Mouse (Mus musculus) neural tube, embryonic 14.5 days (tissue): Measurements from ENCODE around the gene Poldip3. TPM values are rescaled to one million over a fixed set of nuclear protein-coding genes. Genes with fewer than 3 reads are reported as not detected.

Experiments
- ATAC-seq: fragments of 200-750 bp; cut with Nextera tagmentation; 2 replicates; pipeline ENCODE4 v1.8.0; 2017; ENCODE audit warnings: low read depth, mild to moderate bottlenecking, moderate TSS enrichment, moderate library complexity
- H3K27ac ChIP-seq: fragments of 300-500 bp; sonication (generic); 2 replicates; pipeline ENCODE4 v1.5.1; 2014; ENCODE audit warnings: low read depth, mild to moderate bottlenecking, control low read depth, low read length, moderate library complexity, mixed read lengths
- H3K27me3 ChIP-seq: fragments of 300-500 bp; sonication (generic); 2 replicates; pipeline ENCODE4 v1.6.1; 2014; ENCODE audit warnings: low read length; ENCODE audit not compliant: control insufficient read depth, insufficient read depth
- H3K36me3 ChIP-seq: fragments of 300-500 bp; sonication (generic); 2 replicates; pipeline ENCODE4 v1.6.1; 2014; ENCODE audit warnings: low read length, mixed read lengths; ENCODE audit not compliant: control insufficient read depth, insufficient read depth
- H3K4me1 ChIP-seq: fragments of 300-500 bp; sonication (generic); 2 replicates; pipeline ENCODE4 v1.6.1; 2014; ENCODE audit warnings: low read length; ENCODE audit not compliant: control insufficient read depth, insufficient read depth
- H3K4me2 ChIP-seq: fragments of 300-500 bp; sonication (generic); 2 replicates; pipeline ENCODE4 v1.6.1; 2014; ENCODE audit warnings: mild to moderate bottlenecking, low read depth, low read length, control low read depth
- H3K4me3 ChIP-seq: fragments of 300-500 bp; sonication (generic); 2 replicates; pipeline ENCODE4 v1.5.1; 2014; ENCODE audit warnings: low read depth, low read length, control low read depth, mixed read lengths
- H3K9ac ChIP-seq: fragments of 300-500 bp; sonication (generic); replicated peaks from 2 replicates; pipeline ENCODE4 v1.6.1; 2014; ENCODE audit warnings: low read depth, mild to moderate bottlenecking, control low read depth, low read length, mixed read lengths
- H3K9me3 ChIP-seq: fragments of 300-500 bp; sonication (generic); 2 replicates; pipeline ENCODE4 v1.6.1; 2016; ENCODE audit warnings: low read length; ENCODE audit not compliant: control insufficient read depth
- WGBS: fragments of 180-500 bp; shearing (Covaris S2); extraction: QIAGEN DNeasy Blood & Tissue Kit; methylation state at CpG from one replicate; pipeline ENCODE4 v1.1.7; 2014; 5-methylcytosine and 5-hydroxymethylcytosine counted together
- polyA plus RNA-seq: library from polyadenylated mRNA; unstranded; fragments of >200 nt; fragmentation: Nextera tagmentation; extraction: Ambion mirVana; gene quantifications from 2 replicates; pipeline ENCODE4 v1.2.1, GENCODE M21; 2014

Poldip3 gene
- polyA plus RNA-seq, 1 experiment from 2014 or later, result 153 TPM

DNA sequence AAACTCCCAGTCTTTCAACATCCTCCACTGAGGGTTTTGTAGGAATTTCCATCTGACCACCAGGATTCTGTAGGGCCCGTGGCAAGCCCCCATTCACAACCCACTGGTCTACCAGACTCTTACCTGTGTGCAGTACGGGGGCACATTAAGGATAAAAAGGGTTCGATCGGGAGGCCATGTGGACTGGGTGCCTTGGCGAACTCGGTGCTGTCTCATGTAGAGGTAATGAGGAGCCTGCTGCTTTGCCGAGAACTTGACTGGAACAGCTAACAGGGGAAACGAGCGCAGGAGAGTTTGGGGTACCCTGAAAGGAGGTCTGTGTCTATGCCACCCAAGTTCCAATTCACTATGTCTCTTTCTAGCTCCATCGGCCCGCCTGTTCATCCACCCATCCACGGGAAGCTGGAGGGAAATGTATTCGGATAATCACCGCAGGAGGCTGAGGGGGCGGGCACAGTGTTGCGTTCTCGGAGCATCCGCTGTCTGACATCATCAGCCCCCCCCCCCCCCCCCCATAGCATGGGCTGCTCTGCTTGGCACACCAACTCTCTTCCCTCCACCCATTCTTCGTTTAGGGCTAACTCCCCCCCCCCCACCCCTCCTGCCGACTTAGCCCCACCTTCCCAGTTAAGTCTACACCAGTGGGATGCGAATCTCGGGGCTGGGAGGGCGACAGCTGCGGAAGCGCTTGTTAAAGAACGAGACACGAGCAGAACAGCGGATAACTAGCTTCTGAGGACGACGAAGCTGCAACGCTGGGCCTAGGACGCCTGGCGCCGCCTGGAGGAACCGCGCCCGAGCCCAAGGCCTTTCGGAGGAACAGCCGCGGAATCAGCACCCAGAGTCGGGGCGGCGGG is 27.2 kb downstream of the Poldip3 start:
- peak overlapping the region; percentile 69 for H3K9ac ChIP-seq
- H3K4me1 ChIP-seq, result 0 out of 2 replicates have a peak, but pooled peaks cover 4% of the 10 kb centered on the region
- H3K36me3 ChIP-seq, result peaks cover 20% of the 10 kb centered on the region
- H3K27me3 ChIP-seq, result no peaks in the 10 kb centered on the region; the same call in 1 of the 2 replicates
- H3K4me3 ChIP-seq, result peak overlapping the region; percentile 75
- peak overlapping the region; percentile 63 for H3K4me2 ChIP-seq
- no peaks in the 10 kb centered on the region for H3K9me3 ChIP-seq
- peak overlapping the region; percentile 81 for H3K27ac ChIP-seq
- ATAC-seq, result peak; percentile 62
- 4% methylated on average over 37 of the region's 43 CpGs for WGBS

DNA sequence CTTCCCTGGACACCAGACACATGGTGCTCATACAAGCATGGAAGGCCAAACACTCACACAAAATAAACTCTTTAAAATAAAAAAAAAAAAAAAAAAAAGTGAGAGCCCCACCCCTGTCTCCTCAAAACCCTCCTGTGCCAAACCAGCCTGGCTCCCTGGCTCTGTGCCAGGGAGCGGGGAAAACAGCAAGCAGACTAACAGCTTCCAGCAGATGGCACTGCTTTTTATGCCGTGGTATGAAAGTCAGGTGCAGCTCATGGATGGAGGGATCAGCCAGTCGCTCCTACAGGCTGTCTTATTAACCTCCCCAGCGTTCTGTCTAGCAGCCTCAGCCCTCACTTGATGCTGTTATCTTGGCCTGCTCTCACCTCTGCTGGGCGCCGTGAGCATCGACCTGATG is 30.8 kb downstream of the Poldip3 start:
- Histone ChIP-seq H3K9ac (no peak overlapping the region), H3K9me3 (no peaks in the 10 kb centered on the region), H3K4me2 (no peak overlapping the region), H3K36me3 (peaks cover 9% of the 10 kb centered on the region; the same call in 1 of the 2 replicates), H3K4me1 (peaks cover 9% of the 10 kb centered on the region; the same call in 1 of the 2 replicates), H3K27me3 (no peaks in the 10 kb centered on the region; the same call in 1 of the 2 replicates), H3K4me3 (no peak overlapping the region), H3K27ac (no peak overlapping the region)
- 61% methylated on average over 7 of the region's 7 CpGs for WGBS
- ATAC-seq, result no peak

GRCm38 (mm10) chr15:83115071-83115470 is 34.1 kb downstream of the Poldip3 start:
- no peak overlapping the region for H3K9ac ChIP-seq
- H3K4me1 ChIP-seq, result peaks cover 9% of the 10 kb centered on the region
- no peaks in the 10 kb centered on the region for H3K9me3 ChIP-seq
- 53% methylated on average over 6 of the region's 6 CpGs for WGBS
- H3K27ac ChIP-seq, result no peak overlapping the region
- H3K4me3 ChIP-seq, result no peak overlapping the region
- ATAC-seq, result no peak
- H3K27me3 ChIP-seq, result no peaks in the 10 kb centered on the region
- H3K4me2 ChIP-seq, result no peak overlapping the region
- peaks cover 9% of the 10 kb centered on the region; the same call in 1 of the 2 replicates for H3K36me3 ChIP-seq

GRCm38 (mm10) chr15:83114106-83114505 is 35.1 kb downstream of the Poldip3 start:
- no peak for ATAC-seq
- no peaks in the 10 kb centered on the region for H3K27me3 ChIP-seq
- H3K27ac ChIP-seq, result no peak overlapping the region
- H3K36me3 ChIP-seq, result peaks cover 9% of the 10 kb centered on the region; the same call in 1 of the 2 replicates
- H3K4me2 ChIP-seq, result no peak overlapping the region
- H3K4me1 ChIP-seq, result peaks cover 9% of the 10 kb centered on the region
- no peaks in the 10 kb centered on the region for H3K9me3 ChIP-seq
- WGBS, result 62% methylated on average over 9 of the region's 9 CpGs
- H3K9ac ChIP-seq, result 0 out of 2 replicates have a peak overlapping the region, but pooled peaks have one; percentile 16
- no peak overlapping the region for H3K4me3 ChIP-seq

DNA sequence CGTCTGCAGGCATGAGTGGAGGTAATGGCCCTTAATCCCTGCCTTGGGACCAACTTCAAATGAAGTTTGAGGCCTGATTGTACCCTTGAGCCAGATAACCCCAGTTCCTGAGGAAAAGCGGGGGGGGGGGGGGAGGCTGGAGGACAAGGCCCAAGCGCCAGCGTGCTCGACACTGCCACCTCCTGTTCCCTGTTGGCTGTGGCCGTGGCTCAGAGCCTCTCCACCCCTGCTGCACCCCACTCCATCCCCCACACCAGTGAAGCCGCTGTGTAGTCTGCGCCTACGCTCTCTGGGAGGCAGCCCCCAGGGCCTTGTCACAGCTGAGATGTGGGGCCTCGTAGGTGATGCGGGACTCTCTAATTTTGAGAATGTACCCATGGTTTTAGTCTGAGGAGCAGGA is 36.3 kb downstream of the Poldip3 start:
- no peak overlapping the region for H3K4me3 ChIP-seq
- no peaks in the 10 kb centered on the region for H3K27me3 ChIP-seq
- 11% methylated on average over 7 of the region's 11 CpGs for WGBS
- no peaks in the 10 kb centered on the region for H3K9me3 ChIP-seq
- peaks cover 9% of the 10 kb centered on the region for H3K4me1 ChIP-seq
- H3K27ac ChIP-seq, result no peak overlapping the region
- 0 out of 2 replicates have a peak overlapping the region, but pooled peaks have one; percentile 16 for H3K4me2 ChIP-seq
- H3K36me3 ChIP-seq, result peaks cover 9% of the 10 kb centered on the region; the same call in 1 of the 2 replicates
- peak; percentile 70; the same call in 1 of the 2 replicates for ATAC-seq
- H3K9ac ChIP-seq, result 0 out of 2 replicates have a peak overlapping the region, but pooled peaks have one; percentile 22

DNA sequence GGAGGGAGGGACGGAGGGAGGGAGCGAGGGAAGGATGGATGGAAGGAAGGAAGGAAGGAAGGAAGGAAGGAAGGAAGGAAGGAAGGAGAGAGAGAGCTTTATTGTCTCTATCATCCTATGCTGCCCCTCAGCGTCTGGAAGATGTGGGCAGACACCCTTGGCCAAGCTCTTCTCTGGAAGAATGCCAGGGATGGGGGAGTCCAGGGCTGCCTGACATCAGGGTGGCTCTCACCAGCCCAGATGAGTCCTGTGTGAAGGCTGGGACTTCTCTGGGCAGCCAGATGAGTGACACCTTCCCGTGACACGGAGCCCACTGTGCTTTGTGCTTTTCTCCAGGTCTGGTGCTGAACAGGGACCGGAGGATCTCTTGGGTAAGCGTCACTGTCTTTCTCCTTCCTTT is 37.3 kb downstream of the Poldip3 start:
- H3K27ac ChIP-seq, result no peak overlapping the region
- no peak overlapping the region for H3K4me3 ChIP-seq
- no peaks in the 10 kb centered on the region for H3K36me3 ChIP-seq
- H3K9me3 ChIP-seq, result no peaks in the 10 kb centered on the region
- no peaks in the 10 kb centered on the region for H3K27me3 ChIP-seq
- peaks cover 9% of the 10 kb centered on the region for H3K4me1 ChIP-seq
- H3K4me2 ChIP-seq, result no peak overlapping the region
- H3K9ac ChIP-seq, result no peak overlapping the region
- WGBS, result 83% methylated on average over 5 of the region's 7 CpGs
- ATAC-seq, result no peak

DNA sequence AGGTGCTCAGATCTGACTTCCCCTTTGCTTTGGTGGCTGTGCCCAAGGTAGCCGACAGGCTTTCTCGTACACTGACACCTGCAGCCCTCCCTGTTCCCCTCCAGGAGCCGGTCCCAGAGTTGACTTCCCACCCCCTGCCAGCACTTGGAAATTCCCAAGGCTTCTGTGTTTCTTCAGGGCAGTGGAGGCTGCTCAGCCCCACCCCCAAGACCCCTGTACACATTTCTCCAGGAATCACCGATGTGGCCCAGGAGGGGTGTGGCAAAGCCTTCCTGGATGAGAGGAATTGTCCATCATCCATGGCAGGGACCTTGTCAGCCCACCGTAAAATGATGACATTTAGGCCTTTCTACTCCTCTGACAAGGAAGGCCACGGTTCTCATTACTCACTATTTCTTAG is 37.9 kb downstream of the Poldip3 start:
- Histone ChIP-seq H3K4me1 (peaks cover 9% of the 10 kb centered on the region), H3K27me3 (no peaks in the 10 kb centered on the region), H3K4me3 (no peak overlapping the region), H3K27ac (no peak overlapping the region), H3K36me3 (no peaks in the 10 kb centered on the region), H3K9ac (no peak overlapping the region), H3K4me2 (no peak overlapping the region), H3K9me3 (no peaks in the 10 kb centered on the region)
- WGBS, result 58% methylated on average over 6 of the region's 6 CpGs
- no peak for ATAC-seq

- Histone ChIP-seq H3K4me3 (no peak overlapping the region), H3K9ac (no peak overlapping the region), H3K9me3 (no peaks in the 10 kb centered on the region), H3K4me2 (no peak overlapping the region), H3K4me1 (no peaks in the 10 kb centered on the region), H3K27me3 (no peaks in the 10 kb centered on the region), H3K27ac (no peak overlapping the region), H3K36me3 (no peaks in the 10 kb centered on the region)
- 28% methylated on average over 6 of the region's 6 CpGs for WGBS
- no peak for ATAC-seq
Observed at GRCm38 (mm10) chr15:83107814-83108213, 41.4 kb downstream of the Poldip3 start.

DNA sequence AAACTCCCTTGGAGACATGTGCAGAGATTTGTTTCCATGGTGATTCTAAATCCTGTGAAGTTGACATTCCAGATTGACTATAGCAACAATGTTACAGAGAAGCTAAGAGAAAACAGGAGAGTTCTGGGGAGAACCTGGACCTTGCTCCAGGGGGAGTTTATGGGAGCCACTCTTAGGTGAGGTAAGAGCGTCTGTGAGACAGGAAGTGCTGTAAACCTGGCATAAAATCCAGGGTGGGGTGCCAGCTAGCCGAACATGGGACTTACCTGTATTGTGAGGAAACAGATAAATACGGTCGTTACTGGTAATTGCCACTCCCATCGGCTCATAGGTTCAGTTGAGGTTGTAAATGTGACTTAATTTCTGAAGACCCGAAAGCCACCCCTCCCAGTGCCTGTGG is 42.8 kb downstream of the Poldip3 start:
- H3K9ac ChIP-seq, result no peak overlapping the region
- H3K9me3 ChIP-seq, result no peaks in the 10 kb centered on the region
- 59% methylated on average over 6 of the region's 6 CpGs for WGBS
- no peak overlapping the region for H3K4me2 ChIP-seq
- no peaks in the 10 kb centered on the region for H3K4me1 ChIP-seq
- H3K27ac ChIP-seq, result no peak overlapping the region
- no peak overlapping the region for H3K4me3 ChIP-seq
- no peak for ATAC-seq
- H3K27me3 ChIP-seq, result no peaks in the 10 kb centered on the region
- H3K36me3 ChIP-seq, result no peaks in the 10 kb centered on the region
